Mouse (Mus musculus) heart, postnatal 0 days (tissue): ENCODE data around the gene Mtfr2.

Source experiments
- CTCF ChIP-seq: IDR thresholded peaks from 2 replicates; pipeline ENCODE4 v1.5.1; 2016; ENCODE audit warnings: antibody characterized with exemption, control low read depth, low read depth
- EP300 ChIP-seq: IDR thresholded peaks from 2 replicates; pipeline ENCODE4 v1.6.1; 2016; ENCODE audit warnings: antibody characterized with exemption, low read depth

GRCm38 (mm10) chr10:20395778-20396177 is 48.2 kb downstream of the Mtfr2 start:
- TF ChIP-seq CTCF (no peak), EP300 (no peak)
